Mouse (Mus musculus) embryonic fibroblast, embryonic 13.5 days (primary cell): ENCODE results near the gene Akirin1. TPM values are rescaled to one million over a fixed set of nuclear protein-coding genes. Genes with fewer than 3 reads are reported as not detected.

ENCODE experiments used
- H3K27ac ChIP-seq: 2 replicates; pipeline ENCODE4 v1.5.1; 2012; ENCODE audit warnings: low read length, control low read depth, inconsistent platforms; ENCODE audit not compliant: insufficient read depth
- H3K4me1 ChIP-seq: 2 replicates; pipeline ENCODE4 v1.6.1; 2011; ENCODE audit warnings: low read length; ENCODE audit not compliant: control insufficient read depth, insufficient read depth
- H3K4me3 ChIP-seq: 2 replicates; pipeline ENCODE4 v1.5.1; 2011; ENCODE audit warnings: mild to moderate bottlenecking, control low read depth, low read length; ENCODE audit not compliant: insufficient read depth
- CTCF ChIP-seq: IDR thresholded peaks from 2 replicates; pipeline ENCODE4 v1.5.1; 2011; ENCODE audit warnings: mild to moderate bottlenecking, control low read depth, low read length, moderate library complexity, borderline replicate concordance; ENCODE audit not compliant: insufficient read depth
- POLR2A ChIP-seq: IDR thresholded peaks from 2 replicates; pipeline ENCODE4 v1.6.1; 2011; ENCODE audit warnings: low read depth, mild to moderate bottlenecking, control low read depth, low read length, moderate library complexity
- polyA plus RNA-seq: library from polyadenylated mRNA; stranded (reverse); fragments of >200 nt; gene quantifications from 2 replicates; pipeline ENCODE4 v1.2.4, GENCODE M21; 2011; ENCODE audit warnings: low read depth; ENCODE audit not compliant: missing spikeins, insufficient read length

Akirin1 gene
- polyA plus RNA-seq, result 40.9 and 54.3 TPM in 2 replicates

DNA sequence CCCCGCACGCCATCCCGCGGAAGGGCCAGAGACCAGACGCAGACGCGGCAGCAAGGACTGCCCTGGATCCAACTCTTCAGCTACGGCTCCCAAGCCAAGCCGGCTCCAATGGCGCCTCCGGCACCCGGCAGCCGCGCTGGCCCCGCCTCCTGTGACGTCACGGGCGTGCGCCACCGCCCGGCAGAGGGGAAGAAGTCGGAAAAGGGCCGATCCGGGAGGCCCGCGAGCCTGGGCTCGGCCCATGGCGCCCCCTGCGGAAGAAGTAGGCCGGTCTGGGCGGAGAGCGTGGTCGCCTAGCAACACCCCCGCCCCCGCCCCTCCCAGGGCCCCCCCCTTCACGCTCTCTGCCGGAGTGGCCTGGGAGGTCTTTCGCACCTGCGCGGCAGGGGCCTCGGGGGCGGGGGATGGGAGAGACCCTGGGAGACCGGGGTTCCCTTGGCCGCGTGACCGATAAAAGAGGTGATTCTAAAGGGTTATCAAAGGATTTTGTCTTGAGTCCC, at the start of gene Akirin1:
TSS of gene Akirin1 (minus strand) at position 194 of the 500 bp plus-strand sequence.
- Histone ChIP-seq H3K4me1 (0 out of 2 replicates have a peak, but pooled peaks cover 6% of the 10 kb centered on the region), H3K27ac (no peak within 1 kb of the TSS), H3K4me3 (peak within 1 kb of the TSS; percentile 87)
- TF ChIP-seq CTCF, result no peak
- TF ChIP-seq POLR2A, result peak; percentile 93

DNA sequence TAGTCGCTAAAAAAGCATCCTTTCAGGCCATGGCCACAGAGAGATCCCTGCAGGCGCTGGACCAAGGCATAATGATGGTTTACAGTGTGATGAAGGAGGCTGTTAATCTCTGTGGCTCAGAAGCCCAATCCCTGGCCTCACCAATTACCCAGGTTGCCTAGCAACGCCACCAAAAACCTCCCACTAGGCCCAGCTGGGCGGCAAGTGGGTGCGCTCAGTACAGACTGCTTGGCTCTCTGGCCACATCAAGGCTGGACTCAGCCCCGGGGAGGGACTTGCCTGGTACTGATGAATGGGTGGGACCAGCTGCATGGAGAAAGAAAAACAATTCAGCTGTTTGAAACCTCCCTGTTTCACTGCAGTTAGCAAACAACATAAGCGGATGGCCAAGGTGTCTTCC, 47.7 kb upstream of the Akirin1 start:
- no peak for TF ChIP-seq POLR2A
- no peak for TF ChIP-seq CTCF
- Histone ChIP-seq H3K4me1 (peaks cover 6% of the 10 kb centered on the region), H3K4me3 (no peak overlapping the region), H3K27ac (no peak overlapping the region)

DNA sequence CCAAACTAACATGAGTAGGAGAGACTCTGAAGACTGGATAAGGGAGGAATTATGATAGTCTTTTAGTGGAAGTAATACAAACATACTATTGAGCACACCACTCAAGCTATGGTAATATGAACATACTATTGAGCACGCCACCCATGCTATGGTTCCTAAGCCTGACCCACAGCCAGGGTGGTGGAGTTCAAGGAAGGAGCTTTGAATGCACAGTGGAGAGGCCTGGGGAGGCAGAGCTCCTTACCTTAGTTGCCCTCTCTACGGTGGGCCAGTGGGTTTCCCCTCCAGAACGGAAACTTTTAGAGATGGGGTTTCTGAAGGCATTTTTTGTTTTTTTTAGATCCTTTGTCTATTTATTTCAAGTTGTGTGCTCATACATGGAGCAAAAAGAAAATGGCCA, 47.3 kb upstream of the Akirin1 start:
- Histone ChIP-seq H3K27ac (no peak overlapping the region), H3K4me1 (peaks cover 2% of the 10 kb centered on the region; the same call in 1 of the 2 replicates), H3K4me3 (no peak overlapping the region)
- TF ChIP-seq POLR2A (no peak), CTCF (no peak)

DNA sequence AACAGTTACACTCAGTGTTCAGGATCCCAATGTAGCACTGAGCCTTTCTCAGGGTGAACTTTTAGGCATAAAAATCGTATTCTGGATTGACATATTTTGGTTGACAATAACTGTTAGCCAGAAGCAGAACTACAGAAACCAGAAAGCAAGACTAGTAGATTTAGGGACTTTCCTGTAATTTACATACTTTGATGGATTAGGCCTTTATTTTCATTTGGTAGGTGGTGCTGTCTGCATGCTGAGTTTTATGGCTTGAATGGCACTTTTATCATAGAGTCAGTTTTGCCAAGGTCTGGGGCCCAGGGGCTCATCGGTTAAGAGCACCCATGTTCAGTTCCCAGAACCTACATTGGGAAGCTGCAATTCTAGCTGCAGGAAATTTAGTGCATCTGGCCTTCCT, 44.9 kb upstream of the Akirin1 start:
- no peak for TF ChIP-seq CTCF
- no peak for TF ChIP-seq POLR2A
- no peak overlapping the region for H3K27ac ChIP-seq
- H3K4me1 ChIP-seq, result no peaks in the 10 kb centered on the region
- H3K4me3 ChIP-seq, result no peak overlapping the region

DNA sequence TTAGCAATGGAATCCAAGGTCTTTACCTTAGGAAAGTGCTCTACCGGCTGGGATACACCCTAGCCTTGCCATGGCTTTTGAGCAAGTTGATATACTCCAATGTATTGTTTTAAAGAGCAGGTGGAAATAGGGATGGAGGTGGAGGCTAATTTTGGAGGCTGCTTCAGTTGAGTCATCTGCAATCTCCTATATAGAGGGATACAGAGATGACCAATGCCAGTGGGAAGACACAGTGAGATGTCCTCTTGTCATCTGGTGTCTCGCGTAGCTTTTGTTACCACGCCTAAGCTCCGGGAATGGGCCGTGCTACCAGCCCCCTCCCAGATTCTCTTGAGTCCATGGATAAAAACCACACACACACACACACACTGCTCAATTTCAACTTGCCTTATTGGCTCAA, 43.0 kb upstream of the Akirin1 start:
- Histone ChIP-seq H3K4me3 (no peak overlapping the region), H3K27ac (no peak overlapping the region), H3K4me1 (no peaks in the 10 kb centered on the region)
- no peak for TF ChIP-seq CTCF
- TF ChIP-seq POLR2A, result no peak

DNA sequence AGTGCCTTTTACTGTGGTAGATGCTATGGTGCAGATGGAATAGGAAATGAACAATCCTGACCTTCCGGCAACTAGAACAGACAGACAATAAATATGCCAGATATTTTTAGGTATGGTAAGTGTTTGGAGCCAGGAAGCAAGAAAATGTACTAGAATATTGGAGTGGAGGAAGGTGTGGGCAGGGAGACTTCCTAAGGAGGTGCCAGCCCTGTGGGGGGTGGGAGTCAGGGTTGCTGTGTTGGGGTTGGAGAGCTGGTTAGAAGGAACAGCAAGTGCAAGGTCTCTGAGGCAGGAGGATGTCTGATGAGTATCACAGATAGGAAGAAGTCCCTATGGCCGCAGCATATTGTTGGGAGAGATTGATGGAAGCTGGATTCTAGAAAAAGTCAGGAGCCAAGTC, 42.5 kb upstream of the Akirin1 start:
- H3K4me1 ChIP-seq, result no peaks in the 10 kb centered on the region
- no peak overlapping the region for H3K27ac ChIP-seq
- TF ChIP-seq CTCF (no peak), POLR2A (no peak)
- H3K4me3 ChIP-seq, result no peak overlapping the region

DNA sequence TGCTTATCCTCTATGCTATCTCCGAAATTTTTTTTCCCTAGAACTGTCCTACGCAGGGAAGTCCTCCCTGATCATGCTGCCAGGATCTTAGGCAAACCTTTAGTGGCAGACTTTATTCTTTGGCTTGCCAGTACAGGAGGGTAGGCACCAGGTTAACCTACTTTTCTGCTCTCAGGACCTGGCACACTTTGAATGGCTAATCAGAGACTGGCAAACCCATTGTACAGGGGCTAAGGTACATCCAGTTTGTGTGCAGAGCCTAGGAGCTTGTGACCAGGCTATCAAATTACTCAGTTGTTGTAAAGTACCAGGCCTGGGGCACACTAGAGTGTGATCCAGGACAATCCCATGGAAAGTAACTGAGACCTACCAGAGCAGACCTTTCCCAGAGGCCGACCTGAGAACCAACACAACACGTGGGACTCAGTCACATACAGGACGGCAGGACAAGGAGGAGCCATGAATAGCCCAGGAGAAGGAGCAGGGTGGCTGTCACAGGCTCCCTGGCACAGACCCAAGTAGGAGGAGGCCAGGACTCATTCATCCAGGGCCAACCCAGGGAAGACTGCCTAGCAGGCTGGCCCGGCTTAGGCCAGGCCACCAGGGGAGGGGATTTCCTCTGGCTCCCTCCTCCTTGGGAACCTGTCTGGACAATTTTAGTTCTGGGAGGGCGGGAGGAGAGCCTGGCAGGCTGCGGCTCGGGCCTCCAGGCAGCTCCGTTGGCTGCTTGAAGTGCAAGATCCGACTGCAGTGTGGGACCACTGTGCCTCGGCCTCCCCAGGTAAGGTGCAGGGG, 37.2 kb upstream of the Akirin1 start, which contains the start of gene Rhbdl2:
TSS of gene Rhbdl2 (plus strand) at position 684 of the 795 bp plus-strand sequence.
- no peak for TF ChIP-seq CTCF
- no peak for TF ChIP-seq POLR2A
- peak within 1 kb of the TSS; percentile 9; the same call in 1 of the 2 replicates for H3K4me3 ChIP-seq
- H3K27ac ChIP-seq, result no peak within 1 kb of the TSS
- H3K4me1 ChIP-seq, result no peaks in the 10 kb centered on the region

DNA sequence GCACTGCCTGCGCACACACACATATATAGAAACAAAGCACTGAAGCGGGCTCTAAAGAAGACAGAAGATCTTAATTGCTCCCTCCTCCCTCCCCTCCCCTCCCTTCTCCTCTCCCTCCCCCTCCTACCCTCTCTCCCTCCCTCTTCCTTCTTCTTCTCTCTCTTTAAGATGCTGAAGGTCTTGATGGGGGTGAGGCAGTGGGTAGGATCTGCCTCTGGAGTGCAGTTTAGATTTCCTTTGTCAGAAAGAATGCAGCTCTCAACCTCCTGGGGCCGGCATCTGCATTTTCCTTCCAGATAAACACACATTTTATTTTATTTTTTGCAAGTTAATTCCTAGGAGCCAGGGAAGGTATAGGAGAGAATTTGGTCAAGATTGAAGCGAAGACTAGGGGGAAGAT, 18.1 kb upstream of the Akirin1 start:
- TF ChIP-seq CTCF, result no peak
- Histone ChIP-seq H3K27ac (no peak overlapping the region), H3K4me3 (no peak overlapping the region), H3K4me1 (no peaks in the 10 kb centered on the region)

DNA sequence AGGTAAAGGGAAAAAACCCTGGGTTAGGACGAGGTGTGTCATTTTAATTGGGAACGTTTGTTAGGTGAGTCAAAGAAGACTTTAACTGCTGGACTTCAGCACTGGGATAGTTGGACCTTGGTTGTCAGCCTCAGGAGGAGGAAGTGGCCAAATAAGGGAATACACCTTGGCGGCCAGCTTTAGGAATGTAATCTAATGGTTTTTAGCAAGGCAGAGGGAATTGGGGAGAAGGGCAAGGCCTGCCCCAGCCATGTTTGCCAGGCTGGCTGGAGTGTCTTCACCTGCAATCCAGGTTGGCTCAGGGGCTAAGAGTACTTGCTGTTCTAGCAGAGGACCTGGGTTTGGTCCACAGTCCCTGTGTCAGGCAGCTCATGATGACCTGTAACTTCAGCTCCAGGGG, 17.7 kb upstream of the Akirin1 start:
- H3K27ac ChIP-seq, result no peak overlapping the region
- H3K4me1 ChIP-seq, result no peaks in the 10 kb centered on the region
- H3K4me3 ChIP-seq, result no peak overlapping the region
- TF ChIP-seq CTCF, result no peak
- no peak for TF ChIP-seq POLR2A

DNA sequence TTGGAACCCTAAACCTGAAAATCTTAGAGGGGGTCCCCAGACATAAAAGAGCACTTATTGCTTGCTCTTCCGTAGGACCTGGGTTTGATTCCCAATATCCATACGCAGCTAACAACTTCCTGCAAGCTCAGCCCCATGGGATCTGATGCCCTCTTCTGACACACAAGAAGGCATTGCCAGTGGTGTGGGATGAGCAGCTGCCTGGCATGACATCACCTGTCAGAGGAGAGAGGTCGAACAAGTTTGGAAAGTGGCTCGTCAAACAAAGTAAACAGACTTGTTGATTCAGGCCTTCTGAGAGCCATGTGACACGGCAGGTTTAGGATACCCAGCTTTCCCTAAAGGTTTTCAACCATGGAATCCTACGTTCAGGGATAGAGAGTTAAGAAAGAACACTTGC, 14.9 kb upstream of the Akirin1 start:
- TF ChIP-seq CTCF (no peak), POLR2A (no peak)
- Histone ChIP-seq H3K4me1 (no peaks in the 10 kb centered on the region), H3K27ac (no peak overlapping the region), H3K4me3 (no peak overlapping the region)
